Mouse (Mus musculus) mature B cell (primary cell): ENCODE results near the gene Rraga.
"Not testable (repeated sequence)": the region's sequence is repeated elsewhere in the genome, so short reads cannot be mapped to it uniquely, and the experiment has no call there.

ENCODE experiments used
- in situ Hi-C: fragments of 300-500 bp; cut with MboI; formaldehyde crosslinking; loops from 2 replicates; pipeline ENCODE4 v1.14.3; 2019

Gene Rraga

GRCm38 (mm10) chr4:86588236-86588635, 12.8 kb downstream of the Rraga start:
- in situ Hi-C loops = no loop called here

- in situ Hi-C loops = no loop called here
Observed at GRCm38 (mm10) chr4:86591304-86591703, 15.8 kb downstream of the Rraga start.

- in situ Hi-C loops = no loop called here
Observed at GRCm38 (mm10) chr4:86611524-86612288, 36.2 kb downstream of the Rraga start, which contains the start of gene Haus6. Gene Haus6 (minus strand): TSS chr4:86612055.

DNA sequence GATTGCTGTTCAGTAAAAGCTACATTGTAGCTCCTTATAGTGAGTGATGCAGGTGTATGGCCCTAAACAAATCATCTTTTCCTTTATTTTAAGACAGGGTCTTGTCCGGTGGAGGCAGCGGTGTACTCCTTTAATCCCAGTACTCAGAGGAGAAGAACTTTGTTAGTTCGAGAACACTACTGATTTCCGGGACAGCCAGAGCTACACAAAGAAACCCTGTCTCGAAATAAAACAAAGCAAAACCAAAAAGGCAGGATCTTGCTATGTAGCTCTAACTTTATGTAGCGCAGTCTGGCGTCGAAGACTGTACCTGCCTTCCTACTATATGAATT, 36.8 kb downstream of the Rraga start:
- in situ Hi-C loops = no loop called here

GRCm38 (mm10) chr4:86620506-86620905, 45.0 kb downstream of the Rraga start:
- in situ Hi-C loops = no loop called here

GRCm38 (mm10) chr4:86622116-86622515, 46.6 kb downstream of the Rraga start:
- in situ Hi-C loops = no loop called here

GRCm38 (mm10) chr4:86622532-86622931, 47.1 kb downstream of the Rraga start:
- in situ Hi-C loops = not testable (repeated sequence)

DNA sequence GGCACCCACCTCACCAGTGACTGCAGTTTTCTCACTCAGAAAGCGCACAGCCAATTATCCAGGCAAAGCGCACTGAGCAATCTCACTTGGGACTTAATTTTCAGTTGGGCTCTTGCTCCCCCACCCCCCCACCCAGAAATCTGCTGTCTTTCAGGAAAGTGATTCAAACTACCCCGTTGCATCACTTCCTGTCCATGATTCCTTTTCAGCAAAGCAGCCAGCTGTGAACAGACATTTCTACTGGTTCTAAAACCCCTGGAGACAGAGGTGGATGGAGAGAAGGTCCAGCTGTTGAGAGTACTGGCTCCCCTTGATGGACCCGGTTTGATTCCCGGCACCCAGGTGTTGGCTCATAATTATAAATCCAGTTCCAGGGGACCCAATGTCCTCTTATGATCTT, 50.0 kb downstream of the Rraga start:
- in situ Hi-C loops = no loop called here

DNA sequence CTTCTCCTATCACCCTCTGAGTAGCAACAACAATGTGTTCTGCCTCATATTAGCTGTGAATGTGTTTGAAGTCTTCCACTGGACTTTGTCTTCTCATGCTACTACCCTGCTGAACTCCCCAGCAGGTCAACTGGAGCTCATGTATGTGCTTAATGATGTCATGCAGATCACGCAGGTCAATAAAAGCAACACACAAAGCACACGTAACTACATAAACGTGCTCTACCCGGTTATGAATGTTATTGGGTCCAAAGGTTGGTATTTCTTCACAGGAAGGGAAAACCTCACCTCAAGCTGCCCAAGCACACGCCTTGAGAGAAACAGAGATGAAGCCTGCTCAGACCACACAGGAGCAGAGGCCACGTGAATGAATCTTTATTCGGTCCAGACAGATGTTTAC, 51.0 kb downstream of the Rraga start:
- in situ Hi-C loops = not testable (repeated sequence)
